Mouse (Mus musculus): ENCODE data around the gene Krtap9-3. TPM values are rescaled to one million over a fixed set of nuclear protein-coding genes. Genes with fewer than 3 reads are reported as not detected.

The Krtap9-3 gene
- polyA plus RNA-seq, 1 experiment from 2014 or later = not detected

DNA sequence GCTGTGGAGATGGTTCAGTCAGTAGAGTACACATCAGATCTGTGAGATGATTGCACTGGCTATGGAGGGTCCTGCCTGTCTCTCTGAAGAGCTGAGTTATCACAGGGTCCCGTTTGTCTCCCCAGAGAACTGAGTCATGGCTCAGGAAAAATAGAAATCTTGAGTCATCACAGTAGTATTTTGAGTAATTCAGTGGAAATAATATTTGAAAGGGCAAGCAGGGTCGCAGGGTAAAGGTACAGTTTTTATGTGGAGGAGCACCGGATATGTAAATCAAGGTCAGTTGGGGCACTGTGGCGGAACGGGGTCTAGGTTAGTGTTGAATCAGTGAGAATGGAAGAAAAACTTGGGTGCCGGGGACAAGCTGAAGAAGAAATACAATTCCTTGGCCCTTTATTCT lies 35.3 kb downstream of the Krtap9-3 start:
- Histone ChIP-seq H3K4me1 (ENCODE audit: control insufficient read depth, insufficient read depth, low read length) (no peaks in the 10 kb centered on the region), H3K27me3 (ENCODE audit: control insufficient read depth, insufficient read depth, low read length) (no peaks in the 10 kb centered on the region), H3K27ac (replicated peaks; ENCODE audit: low read depth, low read length) (no peak overlapping the region), H3K9me3 (replicated peaks; ENCODE audit: control insufficient read depth, low read length) (no peaks in the 10 kb centered on the region), H3K4me3 (ENCODE audit: low read depth, low read length) (no peak overlapping the region), H3K9ac (replicated peaks; ENCODE audit: low read length) (no peak overlapping the region), H3K36me3 (replicated peaks; ENCODE audit: control insufficient read depth, insufficient read depth, low read depth, low read length) (no peaks in the 10 kb centered on the region), H3K4me2 (ENCODE audit: low read depth, low read length) (no peak overlapping the region)
- ATAC-seq (replicated peaks; ENCODE audit: insufficient number of reproducible peaks, low FRiP score, low TSS enrichment, low read depth) (no peak), DNase-seq (ENCODE audit: low spot score) (no peak)
- 78% methylated on average over 6 of the region's 6 CpGs for WGBS

DNA sequence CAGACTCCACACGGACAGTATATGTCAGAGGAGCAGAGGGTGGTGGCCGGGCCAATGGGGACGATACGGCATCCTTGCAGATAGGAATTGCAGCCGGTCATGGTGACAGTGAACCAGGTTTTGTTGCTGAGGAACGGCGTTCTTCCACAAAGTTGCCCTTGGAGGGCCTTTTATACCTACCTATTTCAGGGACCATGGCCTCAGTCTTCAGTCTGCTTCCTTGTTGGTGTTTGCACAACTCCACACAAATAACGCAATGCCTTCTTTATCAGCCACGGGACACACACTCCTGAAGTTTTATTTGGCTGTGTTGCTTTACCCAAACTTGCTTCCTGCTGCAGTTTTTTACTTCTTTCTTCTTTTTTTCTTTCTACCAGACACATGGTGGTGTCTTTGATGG lies 38.5 kb downstream of the Krtap9-3 start, which contains the start of gene Gm11939:
Gene Gm11939, minus strand, starts transcription at position 101 of the 400 bp plus-strand sequence.
- Histone ChIP-seq H3K36me3 (replicated peaks; ENCODE audit: control insufficient read depth, insufficient read depth, low read depth, low read length) (no peaks in the 10 kb centered on the region), H3K4me3 (ENCODE audit: low read depth, low read length) (no peak within 1 kb of the TSS), H3K27me3 (ENCODE audit: control insufficient read depth, insufficient read depth, low read length) (no peaks in the 10 kb centered on the region), H3K9me3 (replicated peaks; ENCODE audit: control insufficient read depth, low read length) (no peaks in the 10 kb centered on the region), H3K9ac (replicated peaks; ENCODE audit: low read length) (no peak within 1 kb of the TSS), H3K27ac (replicated peaks; ENCODE audit: low read depth, low read length) (no peak within 1 kb of the TSS), H3K4me1 (ENCODE audit: control insufficient read depth, insufficient read depth, low read length) (no peaks in the 10 kb centered on the region), H3K4me2 (ENCODE audit: low read depth, low read length) (no peak within 1 kb of the TSS)
- DNase-seq (ENCODE audit: low spot score) = no peak
- 90% methylated on average over 9 of the region's 9 CpGs for WGBS
- no peak for ATAC-seq (replicated peaks; ENCODE audit: insufficient number of reproducible peaks, low FRiP score, low TSS enrichment, low read depth)

DNA sequence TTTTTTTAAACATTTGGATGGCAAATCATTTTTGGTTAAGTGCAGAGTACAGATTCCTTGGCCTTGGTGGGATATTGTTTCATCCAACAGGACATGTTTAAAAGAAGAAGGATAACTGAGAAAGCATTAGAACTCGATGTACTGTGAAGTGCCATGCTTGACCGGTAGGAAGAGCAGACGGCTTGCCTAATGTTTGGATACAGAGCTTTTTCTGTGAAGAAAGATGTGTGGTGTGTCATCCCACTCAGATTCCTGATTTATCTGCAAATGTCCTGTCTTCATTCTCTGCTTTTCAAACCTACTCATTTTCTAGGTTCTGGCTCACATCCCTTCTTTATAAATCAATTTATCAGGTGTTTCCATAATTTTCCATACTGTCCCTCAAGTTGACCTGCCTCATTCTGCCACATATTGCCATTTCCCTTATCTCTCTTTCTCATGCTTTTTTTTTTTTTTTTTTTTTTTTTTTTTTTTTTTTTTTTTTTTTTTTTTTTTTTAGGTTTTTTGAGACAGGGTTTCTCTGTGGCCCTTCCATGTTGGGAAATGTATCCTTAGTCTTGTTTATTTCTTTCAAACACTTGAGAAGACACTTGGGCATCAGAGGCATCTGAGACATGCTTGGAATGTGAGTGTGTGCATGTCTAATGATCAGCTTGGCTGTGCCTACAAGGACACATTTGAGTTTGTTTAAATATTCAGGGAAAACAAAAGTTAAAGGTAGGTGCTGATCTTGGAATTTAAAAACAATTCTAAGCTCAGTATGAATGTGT lies 39.7 kb downstream of the Krtap9-3 start:
- Histone ChIP-seq H3K4me2 (ENCODE audit: low read depth, low read length) (no peak overlapping the region), H3K9me3 (replicated peaks; ENCODE audit: control insufficient read depth, low read length) (no peaks in the 10 kb centered on the region), H3K9ac (replicated peaks; ENCODE audit: low read length) (no peak overlapping the region), H3K4me1 (ENCODE audit: control insufficient read depth, insufficient read depth, low read length) (no peaks in the 10 kb centered on the region), H3K27ac (replicated peaks; ENCODE audit: low read depth, low read length) (no peak overlapping the region), H3K4me3 (ENCODE audit: low read depth, low read length) (no peak overlapping the region), H3K27me3 (ENCODE audit: control insufficient read depth, insufficient read depth, low read length) (no peaks in the 10 kb centered on the region), H3K36me3 (replicated peaks; ENCODE audit: control insufficient read depth, insufficient read depth, low read depth, low read length) (no peaks in the 10 kb centered on the region)
- no peak for ATAC-seq (replicated peaks; ENCODE audit: insufficient number of reproducible peaks, low FRiP score, low TSS enrichment, low read depth)
- WGBS = 65% methylated on average over 3 of the region's 3 CpGs
- DNase-seq (ENCODE audit: low spot score) = no peak

DNA sequence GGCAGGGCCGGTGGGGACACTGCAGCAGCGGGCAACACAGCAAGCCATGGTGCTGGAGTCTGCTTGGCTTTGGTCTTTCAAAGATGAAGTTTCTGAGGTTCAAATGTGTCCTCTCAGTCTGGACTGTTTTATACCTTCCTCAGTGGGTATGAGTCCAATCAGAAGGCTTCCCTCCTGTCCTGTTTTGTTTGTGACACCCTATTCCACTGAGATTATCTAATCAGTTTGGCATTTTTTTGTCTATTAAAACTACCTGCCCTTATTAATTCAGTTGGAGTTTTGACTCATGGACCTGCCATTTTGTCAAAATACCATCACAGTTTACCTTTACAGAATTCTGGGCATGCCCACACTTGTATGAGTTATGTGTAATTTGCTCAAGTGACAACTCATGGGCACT lies 41.2 kb downstream of the Krtap9-3 start, which contains the start of gene Krtap3-2:
Gene Krtap3-2, minus strand, starts transcription at position 101 of the 400 bp plus-strand sequence.
- Histone ChIP-seq H3K4me2 (ENCODE audit: low read depth, low read length) (no peak within 1 kb of the TSS), H3K27me3 (ENCODE audit: control insufficient read depth, insufficient read depth, low read length) (no peaks in the 10 kb centered on the region), H3K9me3 (replicated peaks; ENCODE audit: control insufficient read depth, low read length) (no peaks in the 10 kb centered on the region), H3K36me3 (replicated peaks; ENCODE audit: control insufficient read depth, insufficient read depth, low read depth, low read length) (no peaks in the 10 kb centered on the region), H3K4me3 (ENCODE audit: low read depth, low read length) (no peak within 1 kb of the TSS), H3K9ac (replicated peaks; ENCODE audit: low read length) (no peak within 1 kb of the TSS), H3K4me1 (ENCODE audit: control insufficient read depth, insufficient read depth, low read length) (no peaks in the 10 kb centered on the region), H3K27ac (replicated peaks; ENCODE audit: low read depth, low read length) (no peak within 1 kb of the TSS)
- 78% methylated on average over 1 of the region's 2 CpGs for whole genome bisulfite sequencing
- no peak for DNase-seq (ENCODE audit: low spot score)
- ATAC-seq (replicated peaks; ENCODE audit: insufficient number of reproducible peaks, low FRiP score, low TSS enrichment, low read depth) = no peak

DNA sequence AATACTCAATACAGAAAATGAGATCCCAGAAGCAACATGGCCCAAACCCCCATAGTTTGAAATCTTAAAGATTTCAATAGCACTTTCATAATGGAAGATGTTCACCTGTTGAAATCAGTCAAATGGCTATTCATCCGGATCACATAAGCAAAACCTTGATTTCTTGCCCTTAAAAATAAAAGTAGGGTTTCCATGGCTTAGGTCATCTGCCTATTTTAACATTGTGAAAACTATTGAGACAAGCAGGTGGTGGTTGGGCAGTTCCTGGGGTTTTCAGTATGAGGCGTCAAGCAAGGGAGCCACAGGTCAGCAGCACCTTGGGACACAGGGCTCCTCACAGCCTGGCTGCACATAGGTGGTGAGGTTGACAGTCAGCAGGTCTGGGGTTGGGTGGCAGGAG lies 41.7 kb downstream of the Krtap9-3 start:
- Histone ChIP-seq H3K4me1 (ENCODE audit: control insufficient read depth, insufficient read depth, low read length) (no peaks in the 10 kb centered on the region), H3K27ac (replicated peaks; ENCODE audit: low read depth, low read length) (no peak overlapping the region), H3K4me3 (ENCODE audit: low read depth, low read length) (no peak overlapping the region), H3K9me3 (replicated peaks; ENCODE audit: control insufficient read depth, low read length) (no peaks in the 10 kb centered on the region), H3K9ac (replicated peaks; ENCODE audit: low read length) (no peak overlapping the region), H3K27me3 (ENCODE audit: control insufficient read depth, insufficient read depth, low read length) (no peaks in the 10 kb centered on the region), H3K4me2 (ENCODE audit: low read depth, low read length) (no peak overlapping the region), H3K36me3 (replicated peaks; ENCODE audit: control insufficient read depth, insufficient read depth, low read depth, low read length) (no peaks in the 10 kb centered on the region)
- DNase-seq (ENCODE audit: low spot score) (no peak), ATAC-seq (replicated peaks; ENCODE audit: insufficient number of reproducible peaks, low FRiP score, low TSS enrichment, low read depth) (no peak)
- WGBS = 88% methylated on average over 2 of the region's 2 CpGs

DNA sequence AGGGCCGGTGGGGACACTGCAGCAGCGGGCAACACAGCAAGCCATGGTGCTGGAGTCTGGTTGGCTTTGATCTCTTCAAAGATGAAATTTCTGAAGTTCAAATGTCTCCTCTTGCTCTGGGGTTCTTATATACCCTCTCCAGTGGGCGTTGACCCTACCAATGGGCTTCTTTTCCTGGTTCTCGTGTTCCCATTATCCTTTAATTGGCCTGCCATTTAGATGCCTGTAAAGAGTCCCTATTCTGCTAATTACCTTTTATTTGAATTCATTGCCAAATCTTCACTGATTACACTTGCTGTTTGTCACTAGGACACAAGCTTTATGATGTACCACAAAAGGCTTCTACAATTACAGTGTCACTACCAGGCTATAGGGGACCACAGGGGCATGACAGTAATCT lies 47.1 kb downstream of the Krtap9-3 start, which contains the start of gene Krtap3-3:
Gene Krtap3-3, minus strand, starts transcription at position 101 of the 400 bp plus-strand sequence.
- no peak for ATAC-seq (replicated peaks; ENCODE audit: insufficient number of reproducible peaks, low FRiP score, low TSS enrichment, low read depth)

DNA sequence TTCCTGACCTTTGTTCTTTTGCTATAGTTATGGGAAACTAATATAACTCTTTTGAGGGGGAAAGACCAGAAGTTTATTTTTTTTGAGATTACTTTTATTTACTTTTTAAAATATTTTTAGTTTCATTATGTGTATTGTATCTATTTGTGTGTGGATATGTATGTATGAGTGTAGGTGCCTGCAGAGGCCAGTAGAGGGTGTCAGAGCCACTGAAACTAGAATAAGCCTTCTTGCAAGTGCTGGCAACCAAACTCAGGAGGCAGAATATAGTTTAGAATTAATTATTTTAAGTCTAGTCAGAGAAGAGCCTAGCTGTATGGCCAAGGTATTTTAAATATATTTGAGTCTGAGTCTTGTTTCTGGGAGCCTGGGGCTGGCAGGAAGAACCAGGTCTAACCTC lies 50.0 kb downstream of the Krtap9-3 start:
- Histone ChIP-seq H3K9ac (replicated peaks; ENCODE audit: low read length) (no peak overlapping the region), H3K27ac (replicated peaks; ENCODE audit: low read depth, low read length) (no peak overlapping the region), H3K27me3 (ENCODE audit: control insufficient read depth, insufficient read depth, low read length) (no peaks in the 10 kb centered on the region), H3K4me3 (ENCODE audit: low read depth, low read length) (no peak overlapping the region), H3K4me2 (ENCODE audit: low read depth, low read length) (no peak overlapping the region), H3K36me3 (replicated peaks; ENCODE audit: control insufficient read depth, insufficient read depth, low read depth, low read length) (no peaks in the 10 kb centered on the region), H3K4me1 (ENCODE audit: control insufficient read depth, insufficient read depth, low read length) (no peaks in the 10 kb centered on the region), H3K9me3 (replicated peaks; ENCODE audit: control insufficient read depth, low read length) (no peaks in the 10 kb centered on the region)
- ATAC-seq (replicated peaks; ENCODE audit: insufficient number of reproducible peaks, low FRiP score, low TSS enrichment, low read depth) = no peak
- no peak for DNase-seq (ENCODE audit: low spot score)

More for the DNA sequence above, 47.1 kb downstream of the Krtap9-3 start, which contains the start of gene Krtap3-3:
- Histone ChIP-seq H3K4me3 (ENCODE audit: low read depth, low read length) (no peak within 1 kb of the TSS), H3K4me1 (ENCODE audit: control insufficient read depth, insufficient read depth, low read length) (no peaks in the 10 kb centered on the region), H3K9ac (replicated peaks; ENCODE audit: low read length) (no peak within 1 kb of the TSS), H3K36me3 (replicated peaks; ENCODE audit: control insufficient read depth, insufficient read depth, low read depth, low read length) (no peaks in the 10 kb centered on the region), H3K4me2 (ENCODE audit: low read depth, low read length) (no peak within 1 kb of the TSS), H3K9me3 (replicated peaks; ENCODE audit: control insufficient read depth, low read length) (no peaks in the 10 kb centered on the region), H3K27ac (replicated peaks; ENCODE audit: low read depth, low read length) (no peak within 1 kb of the TSS), H3K27me3 (ENCODE audit: control insufficient read depth, insufficient read depth, low read length) (no peaks in the 10 kb centered on the region)
- DNase-seq (ENCODE audit: low spot score) = no peak
- WGBS = 75% methylated on average over 4 of the region's 4 CpGs

All from embryonic facial prominence, embryonic 11.5 days (tissue).